Mouse (Mus musculus) limb, embryonic 10.5 days (tissue): Measurements from ENCODE around the gene Uhrf1bp1l. TPM values are rescaled to one million over a fixed set of nuclear protein-coding genes. Genes with fewer than 3 reads are reported as not detected.

Experiments used
- DNase-seq: peaks from one replicate; pipeline ENCODE4 v3.0.0-alpha.2; 2017; ENCODE audit warnings: low spot score
- H3K27ac ChIP-seq: fragments of 300-500 bp; sonication (generic); 2 replicates; pipeline ENCODE4 v1.5.1; 2016; ENCODE audit warnings: mild to moderate bottlenecking
- H3K27me3 ChIP-seq: fragments of 300-500 bp; sonication (generic); 2 replicates; pipeline ENCODE4 v1.6.1; 2016; ENCODE audit warnings: low read depth, mild to moderate bottlenecking; ENCODE audit not compliant: poor library complexity, severe bottlenecking
- H3K36me3 ChIP-seq: fragments of 300-500 bp; sonication (generic); 2 replicates; pipeline ENCODE4 v1.6.1; 2016; ENCODE audit warnings: mild to moderate bottlenecking, moderate library complexity
- H3K4me1 ChIP-seq: fragments of 300-500 bp; sonication (generic); 2 replicates; pipeline ENCODE4 v1.6.1; 2016
- H3K4me3 ChIP-seq: fragments of 300-500 bp; sonication (generic); 2 replicates; pipeline ENCODE4 v1.5.1; 2016; ENCODE audit warnings: mild to moderate bottlenecking, moderate library complexity
- H3K9me3 ChIP-seq: fragments of 300-500 bp; sonication (generic); replicated peaks from 2 replicates; pipeline ENCODE4 v1.6.1; 2016; ENCODE audit warnings: mild to moderate bottlenecking
- WGBS: fragments of 180-500 bp; shearing (Covaris S2); methylation state at CpG from one replicate; pipeline ENCODE4 v1.1.7; 2016; 5-methylcytosine and 5-hydroxymethylcytosine counted together
- polyA plus RNA-seq: library from polyadenylated mRNA; unstranded; fragments of >200 nt; fragmentation: Nextera tagmentation; extraction: Ambion mirVana; gene quantifications from 2 replicates; pipeline ENCODE4 v1.2.1, GENCODE M21; 2016

Uhrf1bp1l gene
- polyA plus RNA-seq, 1 experiment from 2014 or later, result 30.1 TPM

- H3K36me3 ChIP-seq, result no peaks in the 10 kb centered on the region
- no peak overlapping the region for H3K4me3 ChIP-seq
These were observed 3.8 kb downstream of the Uhrf1bp1l start for GRCm38 (mm10) chr10:89748619-89749018.

DNA sequence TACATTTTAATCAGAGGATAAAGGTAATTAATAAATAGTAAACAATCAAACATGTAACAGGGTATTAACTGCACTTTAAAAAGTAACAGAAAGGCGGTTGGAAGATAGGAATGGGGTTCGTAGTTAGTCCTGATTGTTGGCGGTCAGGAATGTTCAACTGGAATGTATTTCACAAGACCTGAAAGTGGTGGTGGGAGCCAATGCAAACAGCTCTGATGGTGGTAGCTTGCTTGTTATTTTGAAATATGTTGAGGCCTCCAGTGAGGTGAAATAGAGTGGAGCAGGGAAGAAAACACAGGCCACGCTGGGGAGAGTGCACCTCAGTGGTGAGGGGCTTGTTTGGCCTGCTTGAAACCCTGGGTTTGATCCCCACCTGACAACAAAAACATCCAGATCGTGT is 6.3 kb downstream of the Uhrf1bp1l start:
- no peak for DNase-seq
- H3K27ac ChIP-seq, result no peak overlapping the region
- 91% methylated on average over 5 of the region's 5 CpGs for WGBS
- no peaks in the 10 kb centered on the region for H3K9me3 ChIP-seq
- H3K4me1 ChIP-seq, result 0 out of 2 replicates have a peak, but pooled peaks cover 5% of the 10 kb centered on the region
- no peaks in the 10 kb centered on the region for H3K27me3 ChIP-seq
- no peaks in the 10 kb centered on the region for H3K36me3 ChIP-seq
- H3K4me3 ChIP-seq, result no peak overlapping the region

More at GRCm38 (mm10) chr10:89748619-89749018, 3.8 kb downstream of the Uhrf1bp1l start:
- no peaks in the 10 kb centered on the region for H3K27me3 ChIP-seq
- DNase-seq, result no peak
- H3K4me1 ChIP-seq, result 0 out of 2 replicates have a peak, but pooled peaks cover 6% of the 10 kb centered on the region
- no peak overlapping the region for H3K27ac ChIP-seq
- WGBS, result 95% methylated on average over 2 of the region's 2 CpGs
- H3K9me3 ChIP-seq, result no peaks in the 10 kb centered on the region

DNA sequence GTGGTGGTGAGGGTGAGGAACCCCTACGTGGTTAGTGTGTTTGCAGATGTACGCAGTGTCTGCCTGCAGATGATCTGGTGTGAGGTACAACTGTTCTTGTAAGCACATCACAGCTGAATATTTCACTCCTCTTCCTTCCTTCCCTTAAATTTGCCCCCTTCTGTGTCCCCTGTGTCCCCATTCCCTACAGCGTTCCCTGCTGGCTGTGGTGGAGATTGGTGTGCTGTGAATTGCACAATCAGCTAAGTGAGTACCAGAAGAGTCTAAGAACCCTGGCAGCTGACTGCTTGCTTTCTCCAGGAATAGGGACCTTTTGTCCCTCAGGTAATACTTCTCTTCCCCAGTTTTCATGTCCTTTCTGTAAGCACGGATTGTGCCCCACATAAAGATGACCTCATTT is 10.4 kb downstream of the Uhrf1bp1l start:
- Histone ChIP-seq H3K4me3 (no peak overlapping the region), H3K9me3 (no peaks in the 10 kb centered on the region), H3K4me1 (no peaks in the 10 kb centered on the region), H3K27ac (no peak overlapping the region), H3K27me3 (no peaks in the 10 kb centered on the region), H3K36me3 (no peaks in the 10 kb centered on the region)
- 94% methylated on average over 4 of the region's 4 CpGs for WGBS
- no peak for DNase-seq

- Histone ChIP-seq H3K9me3 (no peaks in the 10 kb centered on the region), H3K27ac (no peak overlapping the region), H3K4me1 (no peaks in the 10 kb centered on the region), H3K27me3 (no peaks in the 10 kb centered on the region), H3K4me3 (no peak overlapping the region), H3K36me3 (no peaks in the 10 kb centered on the region)
- 87% methylated on average over 5 of the region's 5 CpGs for WGBS
- no peak for DNase-seq
These were observed 16.0 kb downstream of the Uhrf1bp1l start for GRCm38 (mm10) chr10:89760772-89761171.

- Histone ChIP-seq H3K9me3 (no peaks in the 10 kb centered on the region), H3K4me3 (no peak overlapping the region), H3K27ac (no peak overlapping the region), H3K4me1 (no peaks in the 10 kb centered on the region), H3K27me3 (no peaks in the 10 kb centered on the region), H3K36me3 (no peaks in the 10 kb centered on the region)
- DNase-seq, result no peak
- 91% methylated on average over 9 of the region's 9 CpGs for WGBS
These were observed 19.8 kb downstream of the Uhrf1bp1l start for GRCm38 (mm10) chr10:89764457-89765121.

- 94% methylated on average over 11 of the region's 11 CpGs for WGBS
- H3K4me3 ChIP-seq, result no peak overlapping the region
- no peaks in the 10 kb centered on the region for H3K27me3 ChIP-seq
- H3K36me3 ChIP-seq, result no peaks in the 10 kb centered on the region
- H3K4me1 ChIP-seq, result no peaks in the 10 kb centered on the region
- H3K9me3 ChIP-seq, result no peaks in the 10 kb centered on the region
- H3K27ac ChIP-seq, result no peak overlapping the region
- no peak for DNase-seq
These were observed 21.3 kb downstream of the Uhrf1bp1l start for GRCm38 (mm10) chr10:89765790-89766714.

DNA sequence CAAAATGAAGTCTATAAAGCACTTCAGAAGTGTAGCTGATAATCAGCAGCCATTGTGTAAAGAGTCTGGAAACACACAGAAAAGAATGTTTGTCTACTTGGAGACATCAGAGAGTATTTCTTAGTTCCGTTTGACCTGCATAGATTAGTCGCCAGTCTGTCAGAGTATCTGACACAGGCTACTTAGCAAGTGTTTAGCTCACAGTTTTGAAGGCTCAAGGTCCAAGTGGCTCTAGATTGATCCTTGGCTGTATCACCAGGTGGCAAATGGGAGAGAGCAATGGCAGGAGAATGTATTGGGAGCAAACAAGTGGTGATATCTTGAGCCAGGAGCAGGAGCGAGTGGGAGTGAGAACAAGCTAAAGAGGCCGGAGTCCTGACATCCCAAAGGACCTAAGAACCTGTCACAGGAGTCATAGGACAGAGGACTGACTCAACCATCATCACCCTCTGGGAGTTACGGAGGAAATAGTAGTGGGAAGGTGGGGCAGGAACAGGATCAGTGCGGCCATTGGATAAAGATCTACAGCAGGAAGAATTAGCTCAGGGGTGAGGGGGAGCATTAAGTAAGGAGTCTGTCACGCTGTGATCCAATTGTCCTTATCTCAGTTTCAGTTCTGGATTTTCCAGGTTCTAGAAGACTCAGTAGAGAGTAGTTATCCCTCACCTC is 23.7 kb downstream of the Uhrf1bp1l start:
- Histone ChIP-seq H3K4me3 (no peak overlapping the region), H3K27ac (no peak overlapping the region), H3K9me3 (no peaks in the 10 kb centered on the region), H3K27me3 (no peaks in the 10 kb centered on the region), H3K4me1 (no peaks in the 10 kb centered on the region), H3K36me3 (no peaks in the 10 kb centered on the region)
- WGBS, result 86% methylated on average over 7 of the region's 7 CpGs
- DNase-seq, result no peak

GRCm38 (mm10) chr10:89769096-89769495 is 24.3 kb downstream of the Uhrf1bp1l start:
- 90% methylated on average over 4 of the region's 4 CpGs for WGBS
- Histone ChIP-seq H3K36me3 (no peaks in the 10 kb centered on the region), H3K4me1 (no peaks in the 10 kb centered on the region), H3K27ac (no peak overlapping the region), H3K4me3 (no peak overlapping the region), H3K9me3 (no peaks in the 10 kb centered on the region), H3K27me3 (no peaks in the 10 kb centered on the region)
- no peak for DNase-seq

- no peaks in the 10 kb centered on the region for H3K27me3 ChIP-seq
- H3K9me3 ChIP-seq, result no peaks in the 10 kb centered on the region
- H3K36me3 ChIP-seq, result peaks cover 5% of the 10 kb centered on the region
- 80% methylated on average over 2 of the region's 2 CpGs for WGBS
- H3K4me1 ChIP-seq, result no peaks in the 10 kb centered on the region
- DNase-seq, result no peak
- no peak overlapping the region for H3K27ac ChIP-seq
- no peak overlapping the region for H3K4me3 ChIP-seq
These were observed 27.1 kb downstream of the Uhrf1bp1l start for GRCm38 (mm10) chr10:89771894-89772293.

- no peak overlapping the region for H3K4me3 ChIP-seq
- DNase-seq, result no peak
- peaks cover 20% of the 10 kb centered on the region for H3K36me3 ChIP-seq
- WGBS, result 95% methylated on average over 6 of the region's 6 CpGs
- no peaks in the 10 kb centered on the region for H3K9me3 ChIP-seq
- no peak overlapping the region for H3K27ac ChIP-seq
- no peaks in the 10 kb centered on the region for H3K27me3 ChIP-seq
- H3K4me1 ChIP-seq, result no peaks in the 10 kb centered on the region
These were observed 31.2 kb downstream of the Uhrf1bp1l start for GRCm38 (mm10) chr10:89776029-89776428.

DNA sequence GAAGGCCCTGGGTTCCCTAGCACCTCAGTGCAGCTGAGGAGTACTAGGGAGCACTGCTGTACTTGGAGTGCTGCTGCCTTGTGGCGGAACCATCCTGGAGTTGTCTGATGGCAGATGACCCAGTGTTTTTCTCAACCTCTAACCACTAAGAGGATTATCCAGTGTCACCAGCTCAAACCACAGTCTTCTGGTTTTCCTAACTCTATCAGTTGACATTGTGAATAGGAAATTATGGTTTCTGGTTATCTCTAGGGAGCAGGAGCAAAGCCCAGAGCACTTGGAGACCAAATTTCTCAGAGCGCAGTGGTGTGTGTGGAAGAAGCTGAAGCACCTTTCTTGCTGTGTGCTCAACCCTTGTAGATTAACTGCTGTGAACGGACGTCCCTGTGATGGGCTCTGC is 47.1 kb downstream of the Uhrf1bp1l start:
- Histone ChIP-seq H3K4me1 (no peaks in the 10 kb centered on the region), H3K27me3 (no peaks in the 10 kb centered on the region), H3K36me3 (peaks cover 23% of the 10 kb centered on the region), H3K4me3 (no peak overlapping the region), H3K9me3 (no peaks in the 10 kb centered on the region), H3K27ac (no peak overlapping the region)
- no peak for DNase-seq
- 92% methylated on average over 4 of the region's 4 CpGs for WGBS

GRCm38 (mm10) chr10:89794121-89794520 is 49.3 kb downstream of the Uhrf1bp1l start:
- Histone ChIP-seq H3K4me3 (no peak overlapping the region), H3K27ac (no peak overlapping the region), H3K4me1 (no peaks in the 10 kb centered on the region), H3K36me3 (peaks cover 23% of the 10 kb centered on the region), H3K27me3 (no peaks in the 10 kb centered on the region), H3K9me3 (no peaks in the 10 kb centered on the region)
- no peak for DNase-seq
- 92% methylated on average over 6 of the region's 6 CpGs for WGBS

DNA sequence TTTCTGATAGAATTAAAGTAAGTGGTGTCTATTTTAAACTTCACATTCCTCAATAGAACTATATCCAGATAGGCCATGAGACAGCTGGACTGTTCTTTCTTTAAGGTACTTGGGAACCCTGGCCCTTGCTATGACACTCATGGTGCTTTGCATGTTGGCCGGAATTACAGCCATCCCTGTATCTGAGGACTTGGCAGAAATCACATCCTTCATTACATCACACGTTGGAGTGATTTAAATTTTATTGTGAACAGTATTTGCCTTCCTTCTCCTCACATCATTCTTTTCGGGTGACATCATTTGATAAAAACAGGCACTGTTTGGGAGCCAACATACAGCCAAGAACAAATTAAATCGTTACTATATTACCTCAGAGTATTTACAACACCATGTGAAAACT is 74.4 kb downstream of the Uhrf1bp1l start:
- Histone ChIP-seq H3K36me3 (peaks cover 36% of the 10 kb centered on the region), H3K27me3 (no peaks in the 10 kb centered on the region)
- WGBS, result 92% methylated on average over 4 of the region's 4 CpGs

More for the DNA sequence above, 74.4 kb downstream of the Uhrf1bp1l start:
- H3K4me1 ChIP-seq, result no peaks in the 10 kb centered on the region
- no peaks in the 10 kb centered on the region for H3K9me3 ChIP-seq
- no peak overlapping the region for H3K27ac ChIP-seq
- H3K4me3 ChIP-seq, result no peak overlapping the region
- no peak for DNase-seq
